In the genomic region with DNA sequence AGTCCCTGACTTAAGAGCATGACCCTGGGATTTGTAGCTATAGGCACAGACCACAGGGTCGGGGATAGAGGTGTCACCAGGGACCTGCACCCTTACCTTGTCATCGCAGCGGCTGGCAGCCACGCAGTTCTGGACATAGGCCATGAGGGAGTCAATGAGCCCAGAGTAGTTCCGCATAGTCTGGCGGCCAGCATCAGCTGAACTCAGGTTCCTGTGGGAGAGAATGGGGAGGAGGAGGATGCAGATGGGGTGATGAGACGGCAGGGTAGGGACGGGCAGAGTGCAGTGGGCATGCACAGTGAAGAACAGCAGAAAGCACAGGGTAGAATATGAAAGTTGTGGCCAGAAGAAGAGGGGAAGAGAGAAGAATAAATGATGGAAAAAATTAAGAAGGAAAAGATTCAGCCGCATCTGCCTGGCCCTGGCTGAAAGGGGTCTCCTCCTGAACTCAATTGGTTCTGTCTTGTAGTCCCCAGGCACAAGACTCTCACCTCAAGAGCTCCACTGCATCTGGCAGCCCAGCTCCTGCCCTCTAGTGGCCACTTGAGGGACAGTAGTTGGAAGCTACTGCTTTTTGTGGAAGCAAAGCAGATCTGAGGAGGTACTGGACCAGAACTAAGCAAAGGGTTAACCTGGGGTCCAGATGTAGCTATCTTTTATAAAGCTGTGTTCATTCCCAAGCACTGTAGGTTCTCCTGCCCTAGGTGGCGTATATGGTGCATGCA, we compare ENCODE assay signal across 9 mouse cellular contexts. TPM values are rescaled to one million over a fixed set of nuclear protein-coding genes. Genes with fewer than 3 reads are reported as not detected.
DNase-seq lines count a peak whose midpoint lies in the region; ATAC-seq lines count a peak whose summit lies in the region.
"Had no signal": no experiment of that assay in that cellular context is flagged by ENCODE, and none has a peak within 500 bp of the region (broad histone marks: within the 10 kb centered on the region; RNA-seq: fewer than 3 reads in every experiment).

No protein-coding gene starts in this region.

- no peaks in the 10 kb centered on the region for H3K27me3 ChIP-seq in midbrain, embryonic 12.5 days
- H3K27me3 ChIP-seq in stomach, embryonic 14.5 days (ENCODE audit: control insufficient read depth, insufficient read depth, low read length): no peaks in the 10 kb centered on the region

- no peak overlapping the region for H3K9ac ChIP-seq in midbrain, embryonic 12.5 days (replicated peaks)
- H3K9ac ChIP-seq in stomach, embryonic 14.5 days (replicated peaks; ENCODE audit: low read depth, low read length): no peak overlapping the region
- H3K9ac ChIP-seq: limb, embryonic 12.5 days had no signal

- H3K4me2 ChIP-seq in midbrain, embryonic 12.5 days (replicated peaks): no peak overlapping the region
- H3K4me2 ChIP-seq in stomach, embryonic 14.5 days (replicated peaks; ENCODE audit: low read depth, low read length): no peak overlapping the region
- H3K4me2 ChIP-seq: limb, embryonic 12.5 days had no signal

- H3K36me3 ChIP-seq in midbrain, embryonic 12.5 days: no peaks in the 10 kb centered on the region
- no peaks in the 10 kb centered on the region for H3K36me3 ChIP-seq in stomach, embryonic 14.5 days (ENCODE audit: control insufficient read depth, insufficient read depth, low read length)
- H3K36me3 ChIP-seq: limb, embryonic 12.5 days had no signal

- no peaks in the 10 kb centered on the region for H3K4me1 ChIP-seq in midbrain, embryonic 12.5 days
- no peaks in the 10 kb centered on the region for H3K4me1 ChIP-seq in stomach, embryonic 14.5 days (ENCODE audit: control insufficient read depth, insufficient read depth, low read length)
- H3K4me1 ChIP-seq: limb, embryonic 12.5 days had no signal

- ATAC-seq in midbrain, embryonic 12.5 days (ENCODE audit: low FRiP score, low read depth): peak; percentile 19; the same call in 1 of the 2 replicates
- 0 out of 2 replicates have a peak, but pooled peaks have one; percentile 18 for ATAC-seq in stomach, embryonic 14.5 days (ENCODE audit: insufficient number of reproducible peaks, insufficient read depth, low FRiP score, low read depth)

- H3K27ac ChIP-seq in midbrain, embryonic 12.5 days (replicated peaks): no peak overlapping the region
- H3K27ac ChIP-seq in stomach, embryonic 14.5 days (ENCODE audit: low read length): no peak overlapping the region
- H3K27ac ChIP-seq: limb, embryonic 12.5 days had no signal

- DNase-seq in gastrocnemius, adult 18-20 months (ENCODE audit: low spot score): peak; percentile 57
- no peak for DNase-seq in gastrocnemius, adult 8-10 months (ENCODE audit: low spot score in 2 of 2)
- DNase-seq in MEL-GATA-1-ER (ENCODE audit: extremely low read depth, low read depth): peak; percentile 28
- peak; percentile 80 to 82 for DNase-seq in cerebellum, postnatal 10 days
- DNase-seq in gastrocnemius, postnatal 25 days: peak; percentile 20
- peak; percentile 34 to 46 for DNase-seq in layer of hippocampus, postnatal 36 days

- 74% methylated on average over 10 of the region's 10 CpGs for WGBS in midbrain, embryonic 12.5 days
- WGBS in stomach, embryonic 14.5 days: 70% methylated on average over 10 of the region's 10 CpGs

- H3K4me3 ChIP-seq in midbrain, embryonic 12.5 days: no peak overlapping the region
- H3K4me3 ChIP-seq in stomach, embryonic 14.5 days (ENCODE audit: low read depth, low read length): no peak overlapping the region
- H3K4me3 ChIP-seq: limb, embryonic 12.5 days had no signal

- H3K9me3 ChIP-seq in midbrain, embryonic 12.5 days: no peaks in the 10 kb centered on the region
- no peaks in the 10 kb centered on the region for H3K9me3 ChIP-seq in stomach, embryonic 14.5 days (ENCODE audit: control insufficient read depth, low read depth, low read length)
- H3K9me3 ChIP-seq: limb, embryonic 12.5 days had no signal

RNA-seq across cellular contexts. Expression of a gene that starts 36.5 kb away (rescaled TPM):
- under 1 TPM in 1 of 2 experiments, not detected in 1; 0.09 TPM for total RNA-seq in gastrocnemius, adult 18-20 months (2021)
- total RNA-seq in gastrocnemius, adult 8-10 months (2022): under 1 TPM in 1 of 4 experiments, not detected in 3; 0.11 TPM
- total RNA-seq in gastrocnemius, postnatal 25 days (2021): under 1 TPM in 1 of 2 experiments, not detected in 1; 0.11 TPM
- not detected for total RNA-seq in layer of hippocampus, postnatal 36 days (2021)
- 0.10 and 0.24 TPM in 2 replicates for polyA plus RNA-seq in midbrain, embryonic 12.5 days (2016; fragmentation: Nextera tagmentation; extraction: Ambion mirVana)
- polyA plus RNA-seq in stomach, embryonic 14.5 days (2014; fragmentation: Nextera tagmentation; extraction: Ambion mirVana): 5.7 and 7.5 TPM in 2 replicates

RNA-seq across cellular contexts. Expression of a gene that starts 46.4 kb away (rescaled TPM):
- total RNA-seq in gastrocnemius, adult 18-20 months (2021): 1 to 10 TPM; 3.3 to 4.3 TPM
- total RNA-seq in gastrocnemius, adult 8-10 months (2022): 1 to 10 TPM; 4.0 to 5.8 (median 4.6) TPM
- 1 to 10 TPM; 6.2 to 8.4 TPM for total RNA-seq in gastrocnemius, postnatal 25 days (2021)
- 1 to 10 TPM in 1 of 2 experiments, under 1 TPM in 1; 0.60 to 1.1 TPM for total RNA-seq in layer of hippocampus, postnatal 36 days (2021)
- polyA plus RNA-seq in midbrain, embryonic 12.5 days (2016; fragmentation: Nextera tagmentation; extraction: Ambion mirVana): 1.6 and 2.5 TPM in 2 replicates
- polyA plus RNA-seq in stomach, embryonic 14.5 days (2014; fragmentation: Nextera tagmentation; extraction: Ambion mirVana): 10.4 and 14.6 TPM in 2 replicates

Comparison
In these comparisons a context has a peak if more than half of its experiments do, and no peak if none do; other contexts are left out.
1. DNase-seq: peak in gastrocnemius, adult 18-20 months (single experiment), MEL-GATA-1-ER (single experiment), cerebellum, postnatal 10 days (2 of 2), gastrocnemius, postnatal 25 days (single experiment) and layer of hippocampus, postnatal 36 days (2 of 2); none in gastrocnemius, adult 8-10 months (0 of 2).